Mouse (Mus musculus) heart, postnatal 0 days (tissue): Measurements from ENCODE around the gene Cntn5.

Experiments used
- CTCF ChIP-seq: IDR thresholded peaks from 2 replicates; pipeline ENCODE4 v1.5.1; 2016; ENCODE audit warnings: antibody characterized with exemption, control low read depth, low read depth
- EP300 ChIP-seq: IDR thresholded peaks from 2 replicates; pipeline ENCODE4 v1.6.1; 2016; ENCODE audit warnings: antibody characterized with exemption, low read depth

- TF ChIP-seq EP300 (no peak), CTCF (no peak)
Observed at GRCm38 (mm10) chr9:10121350-10122057, 783.1 kb downstream of the Cntn5 start.
